Mouse (Mus musculus) liver, embryonic 11.5 days (tissue): ENCODE measurements at regions not wholly inside any gene's neighbourhood (a gene's known extent, or its start where the extent isn't known, plus 50 kb on each side); places are given as distances from the start of the nearest gene placed in this dataset. TPM values are rescaled to one million over a fixed set of nuclear protein-coding genes. Genes with fewer than 3 reads are reported as not detected.

Experiments used
- ATAC-seq: fragments of 200-750 bp; cut with Nextera tagmentation; replicated peaks from 2 replicates; pipeline ENCODE4 v1.8.0; 2017; ENCODE audit warnings: moderate number of reproducible peaks, mild to moderate bottlenecking, moderate TSS enrichment, moderate library complexity; ENCODE audit not compliant: low FRiP score
- DNase-seq: peaks from one replicate; pipeline ENCODE4 v3.0.0-alpha.2; 2017; ENCODE audit warnings: low spot score
- H3K27ac ChIP-seq: fragments of 300-500 bp; sonication (generic); 2 replicates; pipeline ENCODE4 v1.5.1; 2014; ENCODE audit warnings: mild to moderate bottlenecking, low read depth, low read length, control low read depth
- H3K27me3 ChIP-seq: fragments of 300-500 bp; sonication (generic); replicated peaks from 2 replicates; pipeline ENCODE4 v1.6.1; 2014; ENCODE audit warnings: low read length, mixed read lengths; ENCODE audit not compliant: control insufficient read depth, insufficient read depth
- H3K36me3 ChIP-seq: fragments of 300-500 bp; sonication (generic); 2 replicates; pipeline ENCODE4 v1.6.1; 2014; ENCODE audit warnings: mild to moderate bottlenecking, low read length, moderate library complexity, mixed read lengths; ENCODE audit not compliant: control insufficient read depth, insufficient read depth
- H3K4me1 ChIP-seq: fragments of 300-500 bp; sonication (generic); replicated peaks from 2 replicates; pipeline ENCODE4 v1.6.1; 2014; ENCODE audit warnings: low read length, mixed read lengths; ENCODE audit not compliant: control insufficient read depth, insufficient read depth
- H3K4me2 ChIP-seq: fragments of 300-500 bp; sonication (generic); 2 replicates; pipeline ENCODE4 v1.6.1; 2014; ENCODE audit warnings: mild to moderate bottlenecking, control low read depth, moderate library complexity
- H3K4me3 ChIP-seq: fragments of 300-500 bp; sonication (generic); 2 replicates; pipeline ENCODE4 v1.5.1; 2014; ENCODE audit warnings: low read depth, low read length, control low read depth
- H3K9ac ChIP-seq: fragments of 300-500 bp; sonication (generic); 2 replicates; pipeline ENCODE4 v1.6.1; 2014; ENCODE audit warnings: low read depth, low read length, control low read depth
- H3K9me3 ChIP-seq: fragments of 300-500 bp; sonication (generic); 2 replicates; pipeline ENCODE4 v1.6.1; 2016; ENCODE audit warnings: low read length, inconsistent platforms, mixed read lengths; ENCODE audit not compliant: control insufficient read depth
- WGBS: fragments of 180-500 bp; shearing (Covaris S2); extraction: QIAGEN DNeasy Blood & Tissue Kit; methylation state at CpG from one replicate; pipeline ENCODE4 v1.1.7; 2014; 5-methylcytosine and 5-hydroxymethylcytosine counted together
- microRNA-seq: library from miRNA; unstranded; fragments of <30 nt; microRNA quantifications from one replicate; pipeline ENCODE4, GENCODE M21; 2017; ENCODE audit warnings: borderline number of aligned reads

GRCm38 (mm10) chr2:169028531-169029114 lies 73.2 kb upstream of the Zfp64 start:
- 65% methylated on average over 9 of the region's 9 CpGs for WGBS
- no peak for ATAC-seq
- no peak for DNase-seq

DNA sequence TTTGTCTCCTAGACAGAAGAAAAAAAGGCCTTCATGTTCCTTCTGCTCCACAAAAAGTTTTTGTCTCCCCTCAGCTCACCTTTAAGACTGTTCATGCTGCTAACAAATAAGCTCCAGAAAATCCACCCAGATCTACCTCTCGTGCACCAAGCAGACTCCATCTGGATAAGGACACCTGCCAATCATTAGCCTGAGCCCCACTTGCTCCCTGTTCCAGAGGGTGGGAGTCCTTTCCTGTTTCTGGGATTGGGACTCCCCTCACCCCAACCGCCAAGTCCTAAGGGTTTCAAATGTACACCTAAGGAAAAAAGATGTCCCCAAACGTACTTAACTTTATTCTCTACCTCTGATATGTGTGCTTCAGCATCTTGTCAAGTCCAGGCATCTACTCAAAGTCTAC lies 63.6 kb upstream of the Zfp64 start:
- Histone ChIP-seq H3K4me2 (no peak overlapping the region), H3K27me3 (no peaks in the 10 kb centered on the region), H3K27ac (no peak overlapping the region), H3K4me1 (no peaks in the 10 kb centered on the region), H3K9ac (no peak overlapping the region), H3K36me3 (no peaks in the 10 kb centered on the region), H3K4me3 (no peak overlapping the region), H3K9me3 (no peaks in the 10 kb centered on the region)
- ATAC-seq = no peak
- 73% methylated on average over 3 of the region's 3 CpGs for WGBS
- DNase-seq = no peak

More at GRCm38 (mm10) chr2:169028531-169029114, 73.2 kb upstream of the Zfp64 start:
- Histone ChIP-seq H3K27me3 (no peaks in the 10 kb centered on the region), H3K4me2 (no peak overlapping the region), H3K4me3 (no peak overlapping the region), H3K9me3 (peaks cover 5% of the 10 kb centered on the region; the same call in 1 of the 2 replicates), H3K9ac (no peak overlapping the region), H3K4me1 (no peaks in the 10 kb centered on the region), H3K36me3 (no peaks in the 10 kb centered on the region), H3K27ac (no peak overlapping the region)

GRCm38 (mm10) chr2:169010271-169010670 lies 54.9 kb upstream of the Zfp64 start:
- Histone ChIP-seq H3K4me1 (no peaks in the 10 kb centered on the region), H3K9me3 (no peaks in the 10 kb centered on the region), H3K4me2 (no peak overlapping the region), H3K4me3 (no peak overlapping the region), H3K27me3 (no peaks in the 10 kb centered on the region), H3K27ac (no peak overlapping the region), H3K36me3 (no peaks in the 10 kb centered on the region), H3K9ac (no peak overlapping the region)
- no peak for ATAC-seq
- DNase-seq = no peak
- 68% methylated on average over 9 of the region's 9 CpGs for WGBS

DNA sequence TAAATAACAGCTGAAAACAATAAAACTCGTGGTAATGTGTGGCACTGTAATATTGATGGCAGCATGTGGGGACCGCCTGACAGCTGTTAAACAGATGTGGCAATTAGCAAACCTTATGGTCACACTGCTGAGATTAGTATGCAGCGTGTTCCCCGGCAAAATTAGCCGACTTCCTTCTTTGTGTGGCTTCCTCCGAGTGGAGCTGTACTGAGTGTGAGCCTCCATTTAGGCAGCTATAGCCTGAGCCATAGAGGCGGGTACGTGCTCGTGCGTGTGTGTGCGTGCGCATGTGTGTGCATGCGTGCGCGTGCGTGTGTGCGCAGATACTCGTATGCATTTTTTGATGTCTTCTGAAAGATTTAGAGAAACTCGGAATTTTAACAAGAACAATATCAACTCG lies 53.4 kb upstream of the Zfp64 start:
- H3K36me3 ChIP-seq = no peaks in the 10 kb centered on the region
- no peak overlapping the region for H3K9ac ChIP-seq
- H3K27me3 ChIP-seq = no peaks in the 10 kb centered on the region
- ATAC-seq (no peak), DNase-seq (no peak)
- peak overlapping the region; percentile 20; the same call in 1 of the 2 replicates for H3K4me2 ChIP-seq
- 63% methylated on average over 20 of the region's 20 CpGs for WGBS
- no peaks in the 10 kb centered on the region for H3K9me3 ChIP-seq
- no peaks in the 10 kb centered on the region for H3K4me1 ChIP-seq
- no peak overlapping the region for H3K4me3 ChIP-seq
- H3K27ac ChIP-seq = 0 out of 2 replicates have a peak overlapping the region, but pooled peaks have one; percentile 6

DNA sequence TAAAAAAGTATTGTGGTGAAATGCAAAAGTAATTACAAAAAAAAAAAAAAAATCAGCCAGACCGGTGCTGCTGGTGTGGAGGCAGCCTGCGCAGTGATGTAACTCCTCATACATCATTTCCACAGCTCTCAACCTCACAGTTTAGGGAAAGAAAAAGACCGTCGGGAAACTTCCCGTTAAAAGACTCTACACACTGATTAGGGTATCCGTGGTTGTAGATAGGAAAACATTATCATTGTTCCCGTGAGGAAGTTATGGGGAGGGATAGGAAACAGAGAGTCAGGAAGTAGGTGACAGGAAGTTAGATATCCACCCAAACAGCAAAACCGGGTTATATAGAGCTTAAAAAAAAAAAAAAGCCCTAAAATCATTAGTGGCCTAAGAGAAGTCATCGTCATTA lies 52.9 kb upstream of the Zfp64 start:
- H3K27me3 ChIP-seq = no peaks in the 10 kb centered on the region
- H3K4me1 ChIP-seq = no peaks in the 10 kb centered on the region
- 26% methylated on average over 9 of the region's 9 CpGs for WGBS
- H3K36me3 ChIP-seq = no peaks in the 10 kb centered on the region
- H3K4me2 ChIP-seq = peak overlapping the region; percentile 20; the same call in 1 of the 2 replicates
- H3K9me3 ChIP-seq = no peaks in the 10 kb centered on the region
- no peak for ATAC-seq
- DNase-seq = no peak
- 0 out of 2 replicates have a peak overlapping the region, but pooled peaks have one; percentile 6 for H3K27ac ChIP-seq
- H3K4me3 ChIP-seq = no peak overlapping the region
- no peak overlapping the region for H3K9ac ChIP-seq

DNA sequence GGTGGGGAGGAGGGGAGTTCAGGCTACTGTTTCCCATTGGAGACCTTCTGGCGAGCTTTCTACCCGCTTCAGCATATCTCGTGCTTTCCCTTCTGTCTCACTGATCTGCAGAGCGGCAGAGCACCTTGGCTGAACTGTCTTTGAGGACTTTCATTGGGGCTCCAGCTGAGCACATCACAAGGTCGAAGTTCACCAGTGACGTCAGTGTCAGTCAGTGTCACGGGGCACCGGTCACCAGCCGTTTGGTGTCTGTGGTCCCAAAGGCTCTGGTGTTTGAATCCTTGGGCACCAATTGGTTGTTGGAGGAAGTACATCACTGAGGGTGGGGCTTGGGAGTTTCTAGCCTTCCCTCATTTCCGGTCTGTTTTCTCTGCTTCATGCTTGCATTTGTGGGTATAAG lies 51.2 kb upstream of the Zfp64 start:
- Histone ChIP-seq H3K4me3 (no peak overlapping the region), H3K4me1 (no peaks in the 10 kb centered on the region), H3K36me3 (no peaks in the 10 kb centered on the region), H3K9me3 (no peaks in the 10 kb centered on the region), H3K9ac (no peak overlapping the region), H3K27ac (no peak overlapping the region), H3K27me3 (no peaks in the 10 kb centered on the region), H3K4me2 (no peak overlapping the region)
- 83% methylated on average over 10 of the region's 10 CpGs for WGBS
- no peak for DNase-seq
- ATAC-seq = no peak

GRCm38 (mm10) chr2:169005810-169006209 lies 50.4 kb upstream of the Zfp64 start:
- ATAC-seq (no peak), DNase-seq (no peak)
- H3K4me3 ChIP-seq = no peak overlapping the region
- 85% methylated on average over 7 of the region's 7 CpGs for WGBS
- no peak overlapping the region for H3K27ac ChIP-seq
- no peaks in the 10 kb centered on the region for H3K4me1 ChIP-seq
- no peak overlapping the region for H3K9ac ChIP-seq
- no peaks in the 10 kb centered on the region for H3K27me3 ChIP-seq
- H3K36me3 ChIP-seq = no peaks in the 10 kb centered on the region
- no peaks in the 10 kb centered on the region for H3K9me3 ChIP-seq
- no peak overlapping the region for H3K4me2 ChIP-seq

Small RNA genes in the stretch of these regions (microRNA-seq; reads per million reads assigned to microRNA genes)
- not detected for gene Gm26469
